Comparison of ENCODE assay signal across 26 mouse cellular contexts in the genomic region with DNA sequence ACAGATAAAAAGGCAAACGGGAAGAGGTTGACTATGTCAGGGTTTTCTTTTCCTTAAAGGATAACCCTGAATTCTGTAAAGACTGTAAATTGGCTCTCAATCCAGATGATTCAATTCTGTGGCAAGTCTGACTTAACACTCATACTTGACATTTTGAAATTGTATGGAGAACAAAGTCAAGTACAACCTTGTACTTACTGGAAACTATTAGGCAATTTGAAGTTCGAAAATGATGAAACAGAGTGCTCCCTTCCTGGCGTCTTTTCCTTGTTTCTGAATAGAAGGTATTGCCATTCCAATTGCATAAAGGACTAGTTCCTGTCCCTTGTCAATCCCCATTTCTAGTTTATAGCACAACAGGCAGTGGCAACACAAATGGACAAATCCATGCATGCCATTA. TPM values are rescaled to one million over a fixed set of nuclear protein-coding genes. Genes with fewer than 3 reads are reported as not detected.
A peak's percentile ranks its signal among the peaks of the same experiment; 100 is the strongest.
DNase-seq lines count a peak whose midpoint lies in the region; TF ChIP-seq lines count a peak whose summit lies in the region.
"Had no signal": no experiment of that assay in that cellular context is flagged by ENCODE, and none has a peak within 500 bp of the region (broad histone marks: within the 10 kb centered on the region; RNA-seq: fewer than 3 reads in every experiment).

No protein-coding gene starts in this region.

- TF ChIP-seq POLR2A in lung, adult 2 months (IDR thresholded peaks at IDR 0.05; ENCODE audit: borderline replicate concordance, extremely low read depth, low read depth, low read length): no peak

- DNase-seq in adrenal gland, adult 8-10 months: peak; percentile 4
- DNase-seq in adrenal gland, postnatal 14 days: no peak
- peak; percentile 22 for DNase-seq in lung, postnatal 36 days
- no peak for DNase-seq in lung, adult 2 months
- DNase-seq in fibroblast of lung, adult 2 months (ENCODE audit: low read depth): peak; percentile 26
- DNase-seq in T-cell, adult 2 months (ENCODE audit: low spot score): no peak
- DNase-seq in c-Kit-positive CD71-positive TER-119-positive erythroid progenitor cells, embryonic 14.5 days (ENCODE audit: low spot score): no peak
- DNase-seq in kidney, postnatal 36 days: no peak
- DNase-seq: cerebellum, adult 18-20 months; cerebellum, adult 9-11 months; cerebellum, postnatal 36 days; gastrocnemius, adult 2 months; gastrocnemius, postnatal 36 days; heart, adult 18-20 months; heart, postnatal 14 days had no signal

- H3K4me1 ChIP-seq in lung, adult 2 months (ENCODE audit: control insufficient read depth, insufficient read depth, low read length): no peaks in the 10 kb centered on the region
- H3K4me1 ChIP-seq: embryonic facial prominence, embryonic 13.5 days; forebrain, embryonic 10.5 days; heart, embryonic 15.5 days; hindbrain, embryonic 13.5 days had no signal

- WGBS in lung, adult 2 months: 60% methylated on average over 3 of the region's 3 CpGs

- no peak overlapping the region for H3K4me3 ChIP-seq in lung, adult 2 months (replicated peaks; ENCODE audit: extremely low read depth, low read depth, low read length)
- H3K4me3 ChIP-seq: embryonic facial prominence, embryonic 13.5 days; forebrain, embryonic 10.5 days; gastrocnemius, adult 2 months; heart, embryonic 15.5 days; hindbrain, embryonic 13.5 days had no signal

- no peak for TF ChIP-seq CTCF in lung, adult 2 months (IDR thresholded peaks at IDR 0.05; ENCODE audit: insufficient read depth, low read length)

RNA-seq across cellular contexts. Expression of gene Retnlb, which starts 17.2 kb away (rescaled TPM):
- not detected for total RNA-seq in adrenal gland, adult 8-10 months (2022)
- not detected in 2 replicates for total RNA-seq in adrenal gland, postnatal 14 days (2021)
- not detected in 2 replicates for polyA plus RNA-seq in lung, adult 2 months (2012; rRNA removed)
- total RNA-seq: adrenal gland, adult 18-20 months; ES-E14; gastrocnemius, adult 2 months; gastrocnemius, postnatal 36 days; heart, adult 18-20 months; heart, postnatal 14 days; hematopoietic stem cell, adult 5-6 weeks; hindbrain, postnatal 0 days had no signal
- polyA plus RNA-seq: embryonic facial prominence, embryonic 13.5 days; forebrain, embryonic 10.5 days; forebrain, embryonic 14.5 days; heart, embryonic 11.5 days; heart, embryonic 15.5 days; hindbrain, embryonic 13.5 days; hindbrain, postnatal 0 days; intestine, embryonic 14.5 days had no signal

RNA-seq across cellular contexts. Expression of gene Trat1, which starts 27.6 kb away (rescaled TPM):
- total RNA-seq in adrenal gland, adult 8-10 months (2022): under 1 TPM in 2 of 4 experiments, not detected in 2; 0.25 to 0.31 TPM
- total RNA-seq in adrenal gland, postnatal 14 days (2021): 1.3 TPM in 1 of 2 replicates, not detected in the other
- polyA plus RNA-seq in lung, adult 2 months (2012; rRNA removed): 0.11 and 0.30 TPM in 2 replicates
- total RNA-seq: adrenal gland, adult 18-20 months; ES-E14; gastrocnemius, adult 2 months had no signal
- polyA plus RNA-seq: embryonic facial prominence, embryonic 13.5 days; forebrain, embryonic 10.5 days; forebrain, embryonic 14.5 days; hindbrain, postnatal 0 days; intestine, embryonic 14.5 days had no signal

RNA-seq across cellular contexts. Expression of gene Retnla, which starts 42.9 kb away (rescaled TPM):
- 10 to 100 TPM in 3 of 4 experiments, 1 to 10 TPM in 1; 6.7 to 31.3 (median 12.1) TPM for total RNA-seq in adrenal gland, adult 8-10 months (2022)
- 15.2 and 22.2 TPM in 2 replicates for total RNA-seq in adrenal gland, postnatal 14 days (2021)
- 105 and 219 TPM in 2 replicates for polyA plus RNA-seq in lung, adult 2 months (2012; rRNA removed)
- total RNA-seq: ES-E14; hematopoietic stem cell, adult 5-6 weeks; hindbrain, postnatal 0 days had no signal
- polyA plus RNA-seq: embryonic facial prominence, embryonic 13.5 days; forebrain, embryonic 10.5 days; forebrain, embryonic 14.5 days; heart, embryonic 11.5 days; hindbrain, embryonic 13.5 days; hindbrain, postnatal 0 days; intestine, embryonic 14.5 days had no signal

Comparison
In these comparisons a context has a peak if more than half of its experiments do, and no peak if none do; other contexts are left out.
1. DNase-seq: peak in adrenal gland, adult 8-10 months (single experiment), lung, postnatal 36 days (single experiment) and fibroblast of lung, adult 2 months (single experiment); none in adrenal gland, postnatal 14 days (single experiment), lung, adult 2 months (single experiment), T-cell, adult 2 months (single experiment), c-Kit-positive CD71-positive TER-119-positive erythroid progenitor cells, embryonic 14.5 days (single experiment) and kidney, postnatal 36 days (0 of 2).